Mouse (Mus musculus) CD8-positive naive resting alpha-beta T cell, adult 2 months (primary cell): ENCODE measurements around the gene Pfkfb3.
A peak's percentile ranks its signal among the peaks of the same experiment; 100 is the strongest.

Experiments
- DNase-seq, 2 experiments: peaks; one replicate each; pipeline ENCODE4 v3.0.0; 2022; ENCODE audit warnings: low read depth in 2 of 2, low spot score in 2 of 2

Pfkfb3 gene

GRCm38 (mm10) chr2:11433353-11433752 is 120.5 kb downstream of the Pfkfb3 start:
- no peak for DNase-seq

GRCm38 (mm10) chr2:11429538-11429937 is 124.3 kb downstream of the Pfkfb3 start:
- DNase-seq: no peak

GRCm38 (mm10) chr2:11428621-11429020 is 125.3 kb downstream of the Pfkfb3 start:
- no peak for DNase-seq

- DNase-seq: no peak
These were observed 126.3 kb downstream of the Pfkfb3 start for GRCm38 (mm10) chr2:11427596-11427995.

GRCm38 (mm10) chr2:11426379-11426778 is 127.5 kb downstream of the Pfkfb3 start:
- no peak for DNase-seq

- DNase-seq: no peak
These were observed 128.3 kb downstream of the Pfkfb3 start for GRCm38 (mm10) chr2:11425421-11426131.

- no peak for DNase-seq
These were observed 129.6 kb downstream of the Pfkfb3 start for GRCm38 (mm10) chr2:11424252-11424651.

- DNase-seq: no peak
These were observed 130.5 kb downstream of the Pfkfb3 start for GRCm38 (mm10) chr2:11423421-11423820.

- DNase-seq: peak in 1 of 2 experiments; percentile 24
These were observed 131.5 kb downstream of the Pfkfb3 start for GRCm38 (mm10) chr2:11422384-11422783.
